Comparison of ENCODE assay signal across 17 mouse cellular contexts in the genomic region with DNA sequence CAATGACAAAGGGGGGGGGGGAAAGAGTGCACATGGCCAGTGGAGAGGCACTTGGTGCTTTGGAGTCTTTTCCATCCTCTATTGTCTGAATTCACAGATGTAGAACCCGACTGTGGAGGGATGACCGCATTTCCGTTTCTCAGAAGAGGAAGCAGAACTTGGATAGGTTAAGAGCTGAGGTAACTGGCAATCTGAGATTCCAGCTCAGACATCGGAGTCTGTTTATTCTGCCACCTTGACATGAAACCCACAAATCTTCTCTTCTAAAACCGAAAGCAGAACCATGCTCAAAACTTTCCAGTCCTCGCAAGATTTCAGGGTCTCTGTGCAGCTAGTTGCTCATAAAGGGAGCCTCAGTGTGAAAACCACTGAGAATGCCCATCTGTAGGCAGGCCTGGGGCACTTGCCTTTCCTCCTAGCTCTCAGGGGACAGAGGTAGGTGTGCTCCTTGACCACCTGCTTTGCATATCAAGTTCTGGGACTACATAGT. TPM values are rescaled to one million over a fixed set of nuclear protein-coding genes. Genes with fewer than 3 reads are reported as not detected.
DNase-seq lines count a peak whose midpoint lies in the region; ATAC-seq and TF ChIP-seq lines count a peak whose summit lies in the region.
"Had no signal": no experiment of that assay in that cellular context is flagged by ENCODE, and none has a peak within 500 bp of the region (broad histone marks: within the 10 kb centered on the region; RNA-seq: fewer than 3 reads in every experiment).

No protein-coding gene starts in this region.

- peak overlapping the region; percentile 51 for H3K27ac ChIP-seq in heart, adult 2 months
- no peak overlapping the region for H3K27ac ChIP-seq in heart, embryonic 11.5 days (ENCODE audit: low read depth, low read length)
- no peak overlapping the region for H3K27ac ChIP-seq in testis, adult 2 months (ENCODE audit: control insufficient read depth, insufficient read depth, low read depth, low read length)
- H3K27ac ChIP-seq: forebrain, embryonic 10.5 days; neural tube, embryonic 15.5 days had no signal

- peaks cover 14% of the 10 kb centered on the region for H3K4me1 ChIP-seq in heart, adult 2 months (ENCODE audit: control insufficient read depth, insufficient read depth, low read length)
- H3K4me1 ChIP-seq in heart, embryonic 11.5 days (ENCODE audit: control insufficient read depth, insufficient read depth, low read length) = no peaks in the 10 kb centered on the region
- peaks cover 8% of the 10 kb centered on the region for H3K4me1 ChIP-seq in testis, adult 2 months (ENCODE audit: control insufficient read depth, insufficient read depth, low read length)
- H3K4me1 ChIP-seq: forebrain, embryonic 10.5 days; neural tube, embryonic 15.5 days had no signal

- TF ChIP-seq EP300 in heart, adult 2 months (IDR thresholded peaks at IDR 0.05; ENCODE audit: insufficient read depth, low read depth, low read length) = no peak

- H3K79me2 ChIP-seq in heart, adult 2 months (replicated peaks; ENCODE audit: control insufficient read depth, insufficient read depth, low read length) = no peaks in the 10 kb centered on the region

- peak in 1 of 2 experiments; percentile 24 for DNase-seq in heart, adult 2 months
- DNase-seq in testis, postnatal 14 days (ENCODE audit: low spot score) = no peak
- DNase-seq in induced T-regulatory cell, adult 2 months (ENCODE audit: low read depth) = peak; percentile 83
- peak; percentile 86 for DNase-seq in splenic B cell, adult 2 months (ENCODE audit: low read depth, low spot score)
- no peak for DNase-seq in urinary bladder, postnatal 14 days (ENCODE audit: low spot score)
- no peak for DNase-seq in left cerebral cortex, postnatal 36 days (ENCODE audit: low spot score in 2 of 2)
- DNase-seq: embryo, embryonic 11 days; kidney, adult 11 months; layer of hippocampus, postnatal 36 days; liver; thymus, postnatal 25 days had no signal

- 46% methylated on average over 6 of the region's 6 CpGs for WGBS in heart, adult 2 months
- WGBS in heart, embryonic 11.5 days (ENCODE audit: insufficient replicate concordance) = 82% methylated on average over 6 of the region's 6 CpGs

- no peak for TF ChIP-seq POLR2A in heart, adult 2 months (IDR thresholded peaks at IDR 0.05; ENCODE audit: insufficient read depth, low read depth, low read length)
- no peak for TF ChIP-seq POLR2A in testis, adult 2 months (IDR thresholded peaks at IDR 0.05; ENCODE audit: control insufficient read depth, low read depth, low read length)

- no peaks in the 10 kb centered on the region for H3K27me3 ChIP-seq in heart, adult 2 months (ENCODE audit: control insufficient read depth, insufficient read depth, low read length)
- H3K27me3 ChIP-seq in heart, embryonic 11.5 days (ENCODE audit: control insufficient read depth, insufficient read depth, low read length) = no peaks in the 10 kb centered on the region
- H3K27me3 ChIP-seq in testis, adult 2 months (ENCODE audit: control insufficient read depth, insufficient read depth, low read length) = no peaks in the 10 kb centered on the region
- H3K27me3 ChIP-seq in splenic B cell, adult 2 months (ENCODE audit: control insufficient read depth, insufficient read depth, low read length, poor library complexity, severe bottlenecking) = no peaks in the 10 kb centered on the region
- H3K27me3 ChIP-seq: neural tube, embryonic 15.5 days had no signal

- 0 out of 2 replicates have a peak overlapping the region, but pooled peaks have one; percentile 13 for H3K4me3 ChIP-seq in heart, adult 2 months
- no peak overlapping the region for H3K4me3 ChIP-seq in heart, embryonic 11.5 days (ENCODE audit: low read depth, low read length)
- peak overlapping the region; percentile 28; the same call in 1 of the 2 replicates for H3K4me3 ChIP-seq in testis, adult 2 months (ENCODE audit: control insufficient read depth, low read depth, low read length)
- H3K4me3 ChIP-seq: forebrain, embryonic 10.5 days; neural tube, embryonic 15.5 days had no signal

- TF ChIP-seq CTCF in heart, adult 2 months (IDR thresholded peaks at IDR 0.05) = no peak
- TF ChIP-seq CTCF in testis, adult 2 months (IDR thresholded peaks at IDR 0.05; ENCODE audit: control insufficient read depth, insufficient read depth, insufficient replicate concordance, low read depth, low read length) = no peak

- ATAC-seq in heart, embryonic 11.5 days (replicated peaks; ENCODE audit: insufficient number of reproducible peaks, low FRiP score, low TSS enrichment) = no peak

- no peaks in the 10 kb centered on the region for H3K36me3 ChIP-seq in heart, adult 2 months (ENCODE audit: control insufficient read depth, insufficient read depth, low read length)
- H3K36me3 ChIP-seq in heart, embryonic 11.5 days (ENCODE audit: control insufficient read depth, insufficient read depth, low read length) = no peaks in the 10 kb centered on the region
- no peaks in the 10 kb centered on the region for H3K36me3 ChIP-seq in testis, adult 2 months (ENCODE audit: control insufficient read depth, insufficient read depth, low read length)
- H3K36me3 ChIP-seq in splenic B cell, adult 2 months (ENCODE audit: control insufficient read depth, insufficient read depth, low read length, poor library complexity, severe bottlenecking) = no peaks in the 10 kb centered on the region
- H3K36me3 ChIP-seq: forebrain, embryonic 10.5 days; neural tube, embryonic 15.5 days had no signal

- H3K4me2 ChIP-seq in heart, embryonic 11.5 days = no peak overlapping the region
- H3K4me2 ChIP-seq: midbrain, embryonic 11.5 days; neural tube, embryonic 15.5 days had no signal

- no peaks in the 10 kb centered on the region for H3K9me3 ChIP-seq in heart, embryonic 11.5 days (replicated peaks; ENCODE audit: control insufficient read depth, low read length)
- H3K9me3 ChIP-seq: forebrain, embryonic 10.5 days; neural tube, embryonic 15.5 days had no signal

- no peak overlapping the region for H3K9ac ChIP-seq in heart, adult 2 months (ENCODE audit: low read depth, low read length)
- no peak overlapping the region for H3K9ac ChIP-seq in heart, embryonic 11.5 days (ENCODE audit: low read depth, low read length)
- H3K9ac ChIP-seq: neural tube, embryonic 15.5 days had no signal

- intact Hi-C loops in heart, adult 2 months (cut with DNase I) = no loop called here
- intact Hi-C loops in left cerebral cortex, postnatal 36 days (cut with DNase I) = no loop called here

RNA-seq across cellular contexts. Expression of gene Scimp, which starts 8.6 kb away (rescaled TPM):
- total RNA-seq in heart, adult 2 months (2021) = under 1 TPM; 0.27 to 0.70 TPM
- polyA plus RNA-seq in heart, adult 2 months (2012; rRNA removed) = 0.84 and 1.00 TPM in 2 replicates
- 0.27 TPM in 1 of 2 replicates, not detected in the other for polyA plus RNA-seq in heart, embryonic 11.5 days (2014; fragmentation: Nextera tagmentation; extraction: Ambion mirVana)
- polyA plus RNA-seq in testis, adult 2 months (2012; rRNA removed) = 0.13 and 0.16 TPM in 2 replicates
- total RNA-seq in left cerebral cortex, postnatal 36 days (2021) = not detected
- total RNA-seq: layer of hippocampus, postnatal 36 days had no signal
- polyA plus RNA-seq: C2C12; forebrain, embryonic 10.5 days; midbrain, embryonic 11.5 days had no signal

RNA-seq across cellular contexts. Expression of gene Zfp3, which starts 39.7 kb away (rescaled TPM):
- 1 to 10 TPM; 7.5 to 8.5 TPM for total RNA-seq in heart, adult 2 months (2021)
- 1.5 and 3.5 TPM in 2 replicates for polyA plus RNA-seq in heart, adult 2 months (2012; rRNA removed)
- 7.1 and 9.3 TPM in 2 replicates for polyA plus RNA-seq in heart, embryonic 11.5 days (2014; fragmentation: Nextera tagmentation; extraction: Ambion mirVana)
- 1.2 TPM in 2 replicates for polyA plus RNA-seq in testis, adult 2 months (2012; rRNA removed)
- total RNA-seq in left cerebral cortex, postnatal 36 days (2021) = 10 to 100 TPM; 17.3 to 21.7 TPM

RNA-seq across cellular contexts. Expression of gene Rabep1, which starts 40.8 kb away (rescaled TPM):
- 10 to 100 TPM; 36.0 to 37.2 TPM for total RNA-seq in heart, adult 2 months (2021)
- polyA plus RNA-seq in heart, adult 2 months (2012; rRNA removed) = 3.7 and 7.7 TPM in 2 replicates
- 25.9 and 27.8 TPM in 2 replicates for polyA plus RNA-seq in heart, embryonic 11.5 days (2014; fragmentation: Nextera tagmentation; extraction: Ambion mirVana)
- 2.8 and 3.4 TPM in 2 replicates for polyA plus RNA-seq in testis, adult 2 months (2012; rRNA removed)
- 100 to 1,000 TPM; 124 to 125 TPM for total RNA-seq in left cerebral cortex, postnatal 36 days (2021)

Comparison
In these comparisons a context has a peak if more than half of its experiments do, and no peak if none do; other contexts are left out.
1. DNase-seq: peak in induced T-regulatory cell, adult 2 months (single experiment) and splenic B cell, adult 2 months (single experiment); none in testis, postnatal 14 days (single experiment), urinary bladder, postnatal 14 days (single experiment) and left cerebral cortex, postnatal 36 days (0 of 2).